Mouse (Mus musculus) frontal cortex, adult (tissue): ENCODE data around the gene Ptpdc1.

Source experiments
- ATAC-seq: cut with Nextera tagmentation; 2 replicates; pipeline ENCODE4 v1.9.2; 2017; ENCODE audit warnings: mild to moderate bottlenecking, moderate library complexity, mixed read lengths; ENCODE audit not compliant: low TSS enrichment

Ptpdc1 gene

DNA sequence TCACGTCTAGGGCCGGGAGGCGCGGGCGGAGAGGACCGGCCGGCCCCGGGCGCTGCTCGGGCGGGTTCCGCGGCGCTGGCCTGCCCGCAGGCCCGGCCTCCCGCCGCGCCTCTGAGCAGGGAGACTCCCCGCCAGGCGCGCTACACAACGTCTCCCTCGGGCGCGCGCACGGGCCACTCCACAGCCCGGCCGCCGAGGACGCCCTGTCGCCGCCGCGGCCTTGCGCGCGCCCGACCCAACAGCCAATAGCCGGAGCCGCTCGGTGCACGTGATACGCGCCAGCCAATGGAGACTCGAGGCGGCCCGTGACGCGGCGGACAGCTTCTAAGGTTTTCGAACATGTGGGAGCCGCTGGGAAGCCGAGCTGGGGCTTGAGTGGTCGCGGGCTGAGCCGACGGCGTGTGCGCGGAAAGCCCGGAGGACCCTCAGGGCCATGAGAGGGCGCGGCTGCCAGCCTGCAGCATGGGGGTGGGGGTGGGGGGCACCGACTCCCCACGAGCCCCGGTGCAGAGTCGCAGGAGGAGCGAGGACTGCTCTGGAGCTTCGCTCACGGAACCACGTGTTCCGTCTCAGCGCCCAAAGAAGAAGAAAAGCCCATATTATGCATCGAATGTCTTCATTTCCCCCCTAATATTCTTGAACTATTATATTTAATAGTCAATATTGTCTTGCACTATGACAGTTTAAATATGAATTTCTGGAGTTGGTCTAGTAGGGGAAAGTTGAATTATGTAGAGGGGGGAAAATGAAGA lies at the start of gene Ptpdc1:
Ptpdc1 (minus strand) TSS at position 232 of the 752 bp plus-strand sequence.
- ATAC-seq = peak; percentile 100

DNA sequence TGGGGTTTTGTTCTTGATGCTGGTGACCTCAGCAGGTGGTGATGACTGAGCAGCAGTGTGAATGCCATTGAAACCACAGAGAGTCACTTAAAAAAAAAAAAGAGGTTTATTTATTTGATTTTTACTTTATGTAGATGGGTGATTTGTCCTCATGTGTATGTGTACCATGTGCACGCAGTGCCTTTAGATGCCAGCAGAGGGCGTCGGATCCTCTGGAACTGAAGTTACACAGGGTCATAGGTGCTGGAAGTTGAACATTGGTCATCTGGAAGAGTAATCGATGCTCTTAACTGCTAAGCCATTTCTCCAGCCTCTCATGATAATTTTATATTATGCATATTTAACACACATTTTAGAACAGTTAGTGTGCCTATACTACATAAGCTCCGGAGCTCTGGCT lies 49.1 kb upstream of the Ptpdc1 start:
- no peak for ATAC-seq

DNA sequence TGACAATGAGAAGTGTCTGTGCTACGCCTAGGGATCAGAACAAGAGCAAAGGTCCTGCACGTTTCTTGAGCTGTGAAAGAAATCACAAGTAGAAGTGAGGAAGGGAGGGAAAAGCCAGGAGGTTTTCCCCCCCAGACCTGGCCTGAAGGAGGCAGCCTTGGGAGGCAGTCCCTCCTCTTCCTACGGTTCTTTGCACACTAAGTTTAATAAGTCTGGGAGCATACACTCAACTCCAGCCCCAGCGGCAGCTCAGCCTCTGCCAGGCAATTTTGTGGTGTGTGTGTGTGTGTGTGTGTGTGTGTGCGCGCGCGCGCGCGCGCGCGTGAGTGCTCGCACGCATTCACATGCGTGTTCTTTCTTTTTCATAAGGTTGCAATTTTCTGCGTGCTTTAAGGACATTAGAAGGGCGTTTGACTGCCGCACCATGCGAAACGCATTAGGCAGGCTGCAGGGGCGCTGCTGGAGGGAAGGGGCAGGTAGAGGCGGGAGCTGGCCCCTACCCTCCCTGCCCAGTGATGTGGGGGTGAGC lies 46.9 kb upstream of the Ptpdc1 start:
- no peak for ATAC-seq

DNA sequence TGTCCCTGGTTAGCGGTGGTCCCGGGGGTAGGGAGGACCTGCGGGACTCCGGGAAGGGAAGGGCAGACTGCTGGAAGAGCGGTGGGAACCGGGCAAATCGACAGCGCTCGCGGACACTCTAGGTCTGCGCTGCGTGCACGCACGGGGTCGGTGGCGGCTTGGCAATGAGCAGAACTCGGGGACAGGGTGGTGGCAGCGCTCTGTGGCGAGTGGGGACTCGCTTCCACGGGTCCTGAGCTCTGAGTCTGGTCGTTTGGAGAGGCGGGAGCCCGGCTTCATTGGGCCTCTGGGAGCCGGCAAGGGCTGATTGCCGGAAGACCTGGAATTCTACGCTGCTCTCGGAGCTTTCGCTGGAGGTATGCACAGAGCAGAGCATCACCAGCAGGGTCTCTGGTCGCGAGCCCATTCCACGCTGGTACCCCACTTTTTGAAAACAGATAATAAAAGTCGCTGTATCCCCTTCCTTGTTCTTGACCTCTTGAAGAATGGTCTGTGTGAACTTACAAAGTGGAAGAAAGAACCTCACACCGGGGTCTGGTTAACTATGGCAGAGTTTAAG lies 43.6 kb upstream of the Ptpdc1 start:
- ATAC-seq = no peak

DNA sequence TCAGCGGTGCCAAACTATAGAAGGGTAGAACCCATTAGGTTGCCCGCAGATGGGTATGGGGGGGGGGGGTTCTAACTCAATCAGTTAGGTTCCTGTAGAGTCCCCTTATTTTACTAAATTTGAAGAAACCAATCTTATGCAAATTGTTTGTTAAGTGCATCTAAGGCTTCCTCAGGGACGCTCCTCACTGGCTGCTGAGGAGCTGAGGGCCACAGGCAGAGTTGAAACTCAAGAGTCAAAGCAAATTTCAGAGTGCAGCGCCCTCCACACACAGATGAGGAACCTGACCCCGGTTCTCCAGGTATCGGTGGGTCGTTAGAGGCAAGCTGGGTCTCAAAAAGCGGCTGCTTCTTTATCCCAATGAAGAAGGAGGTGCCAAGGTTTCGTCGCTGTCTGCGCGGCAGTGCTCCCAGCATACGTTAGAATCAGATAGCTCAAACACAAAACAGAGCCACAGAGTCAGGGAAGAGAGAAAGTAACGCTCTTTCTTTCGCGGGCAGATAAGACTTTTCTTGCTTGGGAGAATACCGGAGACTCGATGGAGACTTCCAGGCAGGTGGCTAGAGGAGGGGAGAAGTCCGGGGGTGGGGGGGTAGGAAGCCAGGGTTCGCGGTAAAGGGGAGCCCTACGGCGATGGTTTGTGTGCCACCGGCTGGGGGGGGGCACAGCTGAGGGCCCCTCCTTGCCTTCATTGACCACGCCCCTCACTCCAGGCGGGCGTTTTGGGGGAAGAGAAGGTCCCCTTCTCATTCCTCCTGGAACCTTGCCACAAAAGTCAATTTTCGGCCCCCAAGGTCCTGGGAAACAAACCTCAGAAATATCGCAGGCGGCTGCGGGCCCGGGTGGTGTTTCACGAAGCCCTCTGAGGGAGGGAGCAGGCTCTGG lies 42.9 kb upstream of the Ptpdc1 start:
- no peak for ATAC-seq

DNA sequence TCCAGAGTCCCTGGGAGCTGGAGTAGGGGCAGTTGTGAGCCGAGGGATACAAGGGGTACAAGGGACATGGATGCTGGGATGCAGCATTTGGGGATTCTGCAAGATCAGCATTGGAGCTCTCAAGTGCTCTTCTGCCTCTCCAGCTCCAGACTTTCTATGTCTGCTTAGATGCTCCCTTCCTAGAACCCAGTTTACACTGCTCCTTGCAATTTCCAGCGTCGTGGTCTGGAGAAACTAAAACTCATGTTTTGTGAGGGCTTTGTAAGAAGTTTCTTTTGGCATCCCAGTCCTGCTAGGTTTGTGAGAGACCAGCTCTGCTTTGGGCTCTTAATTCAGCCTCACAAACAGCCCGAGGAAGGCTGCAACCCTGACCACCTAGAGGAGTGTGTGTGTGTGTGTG lies 42.0 kb upstream of the Ptpdc1 start:
- no peak for ATAC-seq

DNA sequence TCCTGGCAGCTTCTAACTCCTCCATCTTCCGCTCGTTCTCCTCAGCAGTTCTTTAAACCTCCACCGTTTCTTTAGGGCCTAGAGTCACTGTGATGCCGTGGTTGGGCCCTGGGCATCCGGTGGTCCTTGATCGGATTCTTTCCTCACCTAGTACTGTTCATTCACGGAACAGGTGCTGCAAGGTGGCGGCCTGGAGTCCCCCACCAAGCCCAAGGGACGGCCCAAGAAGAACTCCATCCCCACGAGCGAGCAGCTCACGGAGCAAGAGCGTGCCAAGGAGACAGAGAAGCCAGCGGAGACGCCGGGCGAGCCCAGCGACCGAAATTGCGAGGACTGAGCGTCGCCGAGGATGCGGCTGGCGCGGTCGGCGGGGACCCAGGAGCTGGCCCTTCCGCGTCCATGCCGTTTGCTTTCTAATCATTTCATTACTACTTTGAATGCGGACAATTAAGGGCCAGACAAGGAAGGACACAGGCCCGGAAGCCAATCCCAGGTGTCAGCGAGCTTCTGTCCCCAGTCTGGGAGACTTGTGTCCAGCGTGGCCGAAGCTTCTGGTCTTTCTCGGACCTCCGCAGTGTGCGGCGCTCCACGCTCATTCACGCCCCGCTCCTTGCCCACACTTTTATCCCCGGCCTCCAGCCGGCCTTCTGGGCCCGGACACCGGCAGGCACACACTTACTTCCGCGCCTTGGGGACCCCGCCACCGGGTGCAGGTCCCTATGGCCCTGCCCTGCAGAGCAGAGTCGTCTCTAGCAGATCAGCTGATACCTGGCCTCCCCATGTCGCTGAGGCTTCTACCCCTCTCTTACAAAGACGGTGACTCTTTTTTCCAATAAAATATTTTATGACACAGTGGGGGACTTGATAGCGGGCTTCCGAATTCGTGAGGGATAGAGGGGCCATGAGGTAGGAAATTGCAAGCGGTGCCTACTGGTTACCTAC lies 40.5 kb upstream of the Ptpdc1 start:
- no peak for ATAC-seq

DNA sequence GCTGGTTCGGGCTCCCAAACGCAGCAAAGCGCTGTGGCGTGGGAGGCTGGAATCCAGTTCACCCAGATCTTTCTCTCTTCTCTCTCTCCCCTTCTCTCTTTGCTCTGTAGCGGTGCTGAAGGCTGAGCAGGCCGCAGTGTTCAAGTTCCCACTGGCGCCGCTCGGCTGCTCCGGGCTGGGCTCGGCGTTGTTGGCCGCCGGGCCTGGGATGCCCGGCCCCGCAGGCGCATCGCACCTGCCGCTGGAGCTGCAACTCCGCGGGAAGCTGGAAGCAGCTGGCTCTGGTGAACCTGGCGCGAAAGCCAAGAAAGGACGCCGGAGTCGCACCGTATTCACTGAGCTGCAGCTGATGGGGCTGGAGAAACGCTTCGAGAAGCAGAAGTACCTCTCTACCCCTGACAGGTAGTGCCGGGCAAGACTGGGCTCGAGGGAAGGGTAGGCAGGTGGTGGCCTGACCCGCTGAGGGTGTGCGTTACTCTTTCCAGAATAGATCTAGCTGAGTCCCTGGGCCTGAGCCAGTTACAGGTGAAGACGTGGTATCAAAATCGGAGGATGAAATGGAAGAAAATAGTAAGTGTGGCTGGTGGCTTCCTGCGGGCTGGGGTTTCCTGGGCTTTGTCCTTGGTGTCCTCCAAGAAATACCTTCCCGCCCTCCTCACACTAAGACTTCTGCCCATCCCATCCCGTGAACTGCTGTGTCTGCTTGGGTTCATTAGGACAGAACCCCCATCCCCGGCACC lies 39.6 kb upstream of the Ptpdc1 start:
- no peak for ATAC-seq

DNA sequence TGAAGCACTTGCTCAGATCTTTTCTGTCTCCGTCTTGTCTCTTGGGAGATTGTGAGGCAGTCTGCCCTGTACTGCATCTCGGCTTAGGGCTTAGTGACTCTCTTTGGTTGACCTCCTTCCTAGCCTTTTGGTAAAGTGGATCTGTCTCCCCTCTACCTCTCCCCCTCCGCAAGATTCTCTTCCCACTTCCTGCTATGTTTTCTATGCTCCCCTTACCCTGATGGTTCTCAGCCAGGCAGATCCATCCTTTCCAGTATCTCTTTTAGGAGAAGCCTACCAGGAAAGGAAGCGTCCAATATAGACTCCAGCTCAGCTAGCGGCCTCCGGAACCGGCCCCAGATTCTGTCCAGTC lies 38.5 kb upstream of the Ptpdc1 start:
- no peak for ATAC-seq

DNA sequence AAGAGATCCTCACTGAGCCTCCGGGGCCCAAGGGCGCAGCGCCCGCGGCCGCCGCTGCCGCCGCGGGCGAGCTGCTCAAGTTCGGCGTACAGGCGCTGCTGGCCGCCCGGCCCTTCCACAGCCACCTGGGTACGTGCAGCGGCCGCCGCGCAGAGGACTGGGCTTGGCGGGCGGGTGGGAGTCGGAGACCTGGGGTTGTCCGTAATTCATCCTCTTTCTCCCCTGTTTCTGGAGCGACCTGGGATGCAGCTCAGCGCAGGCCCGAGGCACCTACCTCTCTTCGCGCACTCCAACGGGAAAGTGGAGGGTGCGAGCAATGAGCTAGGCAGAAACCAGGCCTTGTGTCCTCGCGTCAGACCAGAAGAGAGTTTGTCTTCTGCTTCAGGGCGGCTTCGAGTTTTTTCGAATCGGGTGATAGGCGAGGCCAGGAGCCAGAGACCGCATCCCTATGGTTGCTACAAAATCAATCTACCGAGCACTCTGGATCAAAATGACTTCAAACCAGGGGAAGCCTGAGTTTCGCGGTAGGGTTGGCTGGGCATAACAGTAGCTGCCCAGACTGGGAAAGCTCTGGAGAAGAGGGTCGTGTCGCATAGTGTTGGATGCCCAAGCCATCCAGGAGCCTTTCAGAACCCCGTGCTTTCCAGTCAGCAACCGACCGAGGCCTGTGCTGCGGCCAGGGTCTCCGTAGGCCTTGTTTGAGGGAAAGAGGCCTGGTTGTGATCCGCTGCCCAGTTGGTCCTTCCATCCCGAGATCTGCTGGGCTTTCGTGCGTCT lies 37.9 kb upstream of the Ptpdc1 start:
- no peak for ATAC-seq

DNA sequence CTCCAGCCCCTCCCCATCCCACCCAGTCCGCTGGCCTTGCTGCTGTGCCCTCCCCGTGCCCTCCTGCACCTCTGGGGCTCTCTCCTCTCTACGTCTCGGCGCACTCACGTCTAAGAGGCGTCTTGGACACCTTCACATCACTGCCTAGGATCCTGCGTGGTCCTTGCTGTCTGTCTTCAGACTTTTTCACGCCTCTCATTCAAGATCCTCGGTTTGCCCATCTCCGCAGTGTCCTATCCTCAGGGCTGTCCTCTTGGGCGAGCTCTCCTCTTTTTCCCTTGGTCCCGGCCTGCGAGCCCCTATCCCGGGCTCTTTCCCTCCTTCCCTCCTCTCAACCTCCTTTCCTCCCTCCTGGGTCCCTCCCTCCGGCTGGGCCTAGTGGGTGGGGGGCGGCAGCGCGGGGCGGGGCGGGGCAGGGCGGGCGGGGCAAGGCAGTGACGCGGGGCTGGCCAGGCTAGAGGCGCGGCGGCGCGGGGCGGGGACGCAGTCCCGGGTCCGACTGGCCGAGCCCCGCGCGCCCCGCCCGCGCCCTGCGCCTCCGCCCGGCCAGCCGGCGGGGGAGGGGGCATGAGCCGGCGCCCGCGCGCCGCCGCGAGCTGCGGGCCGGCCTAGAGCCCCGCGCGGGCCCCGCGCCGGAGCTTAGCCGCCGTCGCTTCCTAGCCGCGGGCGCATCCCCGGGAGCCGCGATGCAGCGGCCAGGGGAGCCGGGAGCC lies 37.1 kb upstream of the Ptpdc1 start, which contains the start of gene Barx1:
Barx1 (plus strand) TSS at position 568 of the 713 bp plus-strand sequence.
- no peak for ATAC-seq

DNA sequence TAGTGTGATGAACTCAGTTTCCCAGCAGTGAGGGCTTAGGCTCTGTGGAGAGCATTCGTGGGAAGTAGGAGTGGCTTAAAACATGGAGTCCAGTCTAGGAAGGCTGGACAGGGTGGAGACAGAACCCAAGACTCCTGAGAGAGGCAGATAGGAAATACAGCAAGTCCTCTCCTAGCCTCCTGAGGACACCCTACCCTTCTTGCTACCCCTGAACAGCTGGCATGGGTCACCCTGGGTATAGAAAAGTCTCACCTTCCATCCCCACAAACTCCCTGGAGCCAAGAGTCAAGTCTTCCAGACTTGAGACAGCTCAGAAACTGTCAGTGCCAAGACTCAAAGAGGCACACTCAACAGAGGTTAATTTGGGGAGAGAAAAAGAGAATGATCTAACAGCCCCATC lies 36.1 kb upstream of the Ptpdc1 start:
- ATAC-seq = no peak

DNA sequence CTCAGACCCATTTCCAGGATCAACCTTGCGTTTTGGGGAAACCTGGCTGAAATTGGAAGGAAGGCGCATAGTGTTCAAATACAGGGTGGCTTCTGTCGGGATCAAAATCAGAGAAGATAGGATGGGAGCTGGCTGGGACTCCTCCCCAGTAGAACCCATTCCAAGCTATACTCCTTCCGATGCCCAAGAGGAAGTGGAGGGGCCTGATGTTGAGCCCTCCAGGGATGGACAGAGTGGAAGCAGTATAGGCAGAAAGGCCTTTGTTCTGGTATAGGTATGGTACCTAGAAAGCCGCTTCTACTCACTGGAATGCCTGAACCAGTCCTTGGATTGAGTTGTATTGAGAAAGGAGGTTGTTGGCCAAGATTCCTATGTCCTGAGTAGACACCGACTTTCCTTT lies 35.3 kb upstream of the Ptpdc1 start:
- no peak for ATAC-seq

DNA sequence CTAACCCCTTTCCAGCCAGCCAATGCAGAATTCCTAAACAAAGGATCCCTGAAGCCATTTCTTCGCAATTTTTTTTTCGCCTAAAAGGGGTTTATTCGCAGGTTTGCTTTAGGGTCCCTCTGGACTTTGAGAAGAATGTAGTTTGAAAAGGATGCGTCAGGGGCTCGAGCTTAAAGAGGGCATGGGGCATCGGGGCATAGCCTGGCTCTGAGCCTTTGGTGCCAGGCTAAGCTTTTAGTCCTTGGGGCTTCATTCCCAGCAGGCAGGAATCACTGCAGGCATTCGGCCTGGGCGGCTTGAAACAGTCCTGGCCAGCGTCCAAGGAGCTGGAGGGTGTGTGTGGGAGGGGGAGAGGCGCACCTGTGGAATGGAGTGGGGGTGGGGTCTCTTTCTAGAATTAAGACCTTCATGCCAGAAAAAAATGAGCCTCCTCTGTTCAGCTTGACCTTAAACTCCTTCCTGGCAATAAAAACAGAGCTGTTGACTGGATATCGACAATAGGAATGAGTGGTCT lies 34.8 kb upstream of the Ptpdc1 start:
- ATAC-seq = no peak

DNA sequence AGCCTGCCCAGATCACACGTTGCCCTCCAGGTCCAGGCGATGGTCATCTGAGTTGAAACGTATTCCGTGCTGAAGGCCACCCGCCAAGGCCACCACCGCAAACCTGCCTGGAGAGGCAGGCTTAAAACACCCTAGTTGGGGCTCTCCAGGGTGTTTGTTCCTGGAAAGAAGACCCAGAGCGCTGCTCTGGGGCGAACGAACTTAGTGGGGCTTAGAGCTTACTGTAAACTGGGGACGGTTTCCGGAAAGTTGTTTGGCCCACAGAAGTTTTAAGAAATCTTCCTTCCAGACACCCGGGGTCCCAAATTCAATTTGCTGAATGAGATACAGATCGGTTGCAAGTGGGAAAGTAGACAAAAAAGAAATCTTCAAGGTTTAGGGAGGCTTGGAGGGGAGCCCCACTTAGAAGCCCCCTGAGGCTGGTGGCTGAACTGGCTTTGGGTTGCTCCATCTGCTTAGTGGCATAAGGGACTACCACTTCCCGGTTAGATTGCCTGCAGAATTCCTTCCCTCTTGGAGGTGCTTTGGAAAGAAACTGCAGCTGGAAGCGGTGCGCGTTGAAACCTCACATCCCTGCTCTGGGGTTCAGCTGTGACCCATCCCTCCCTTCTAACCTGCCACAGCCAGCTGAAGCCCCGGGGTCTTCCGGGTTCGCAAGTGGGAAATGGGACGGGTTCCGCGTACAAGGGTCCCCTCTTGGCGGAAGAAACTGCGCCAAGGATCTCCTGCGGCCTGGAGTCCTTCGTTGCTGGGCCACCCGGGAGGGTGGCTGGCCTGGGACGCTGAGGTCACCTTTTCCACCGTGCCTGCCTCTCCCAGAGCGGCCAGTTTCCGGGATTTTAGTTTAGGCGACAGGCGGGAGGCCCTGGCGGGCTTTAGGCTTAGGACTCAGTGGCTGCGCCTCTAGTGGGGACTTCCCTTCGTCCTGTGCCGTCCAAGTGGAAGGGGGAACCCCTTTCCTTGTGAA lies 34.1 kb upstream of the Ptpdc1 start:
- no peak for ATAC-seq

DNA sequence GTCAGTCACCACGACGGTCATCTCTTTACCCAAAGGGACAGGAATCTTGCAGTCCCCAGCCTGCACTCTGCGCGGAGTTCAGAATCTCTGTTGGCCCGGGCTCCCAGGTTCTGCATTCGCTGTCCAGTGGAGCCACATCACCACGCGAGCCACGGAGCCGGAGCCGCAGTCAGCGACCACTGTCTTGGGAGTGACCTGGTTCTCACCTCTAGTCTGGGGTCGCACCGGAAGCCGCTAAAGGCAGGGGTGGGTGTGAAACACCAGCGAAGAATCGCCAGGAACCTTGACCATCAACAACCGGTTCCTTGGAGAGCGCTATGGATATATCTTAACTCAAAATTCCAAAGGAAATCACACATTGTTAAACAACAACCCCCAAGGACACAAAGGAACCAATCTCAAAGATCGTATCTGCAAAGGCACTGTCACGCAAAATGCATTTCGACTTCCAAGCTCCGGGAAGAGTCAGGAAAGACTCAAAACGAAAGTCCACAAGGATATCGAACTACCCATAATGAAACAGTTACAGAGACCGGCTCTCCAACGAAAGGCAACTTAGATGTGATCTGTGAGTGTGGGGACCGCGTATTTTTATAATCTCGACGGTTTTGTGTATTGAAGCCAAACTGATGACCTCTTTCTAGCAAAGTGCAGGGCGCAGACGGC lies 33.3 kb upstream of the Ptpdc1 start:
- ATAC-seq = no peak

DNA sequence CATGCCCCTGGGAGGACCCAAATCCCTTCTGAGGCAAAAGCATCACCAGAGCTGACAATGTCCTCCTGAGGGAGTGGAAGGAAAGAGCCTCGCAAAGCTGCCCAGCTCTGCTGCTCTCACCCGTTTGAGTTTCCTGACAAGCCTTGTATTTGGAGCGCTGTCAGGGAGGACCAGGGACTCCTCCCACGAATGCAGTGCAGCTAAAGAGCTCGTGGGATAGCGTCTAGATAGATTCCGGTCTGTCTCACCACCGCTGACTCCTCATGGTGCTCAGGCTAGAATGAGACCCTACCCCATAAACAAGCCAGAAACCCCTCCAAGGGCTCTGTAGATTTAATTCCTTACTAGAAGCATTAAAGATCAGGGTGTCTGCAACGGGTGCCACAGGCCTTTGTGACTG lies 32.3 kb upstream of the Ptpdc1 start:
- no peak for ATAC-seq
